Mouse (Mus musculus) bone marrow, adult 2 months (tissue): ENCODE results near the gene Rab15. TPM values are rescaled to one million over a fixed set of nuclear protein-coding genes. Genes with fewer than 3 reads are reported as not detected.

ENCODE experiments used
- H3K27ac ChIP-seq: fragments of 200-500 bp; 2 replicates; pipeline ENCODE4 v1.5.1; 2012; ENCODE audit warnings: low read depth, mild to moderate bottlenecking, control low read depth, inconsistent platforms, low read length; ENCODE audit not compliant: control insufficient read depth, poor library complexity, insufficient read depth
- H3K4me1 ChIP-seq: fragments of 200-500 bp; 2 replicates; pipeline ENCODE4 v1.6.1; 2011; ENCODE audit warnings: low read length; ENCODE audit not compliant: control insufficient read depth, insufficient read depth
- H3K4me3 ChIP-seq: fragments of 200-500 bp; replicated peaks from 2 replicates; pipeline ENCODE3; 2011; ENCODE audit warnings: mild to moderate bottlenecking, low read depth, low read length, control low read depth; ENCODE audit not compliant: control insufficient read depth
- CTCF ChIP-seq: fragments of 200-500 bp; IDR thresholded peaks from 2 replicates; pipeline ENCODE4 v1.5.1; 2011; ENCODE audit warnings: low read length, control low read depth; ENCODE audit not compliant: control insufficient read depth, insufficient read depth
- POLR2A ChIP-seq: fragments of 200-500 bp; IDR thresholded peaks from 2 replicates; pipeline ENCODE4 v1.6.1; 2011; ENCODE audit warnings: low read depth, mild to moderate bottlenecking, control low read depth, low read length, borderline replicate concordance; ENCODE audit not compliant: control insufficient read depth
- WGBS: fragments of 180-500 bp; shearing (Covaris S2); methylation state at CpG from one replicate; pipeline ENCODE4 v1.1.7; 2018; 5-methylcytosine and 5-hydroxymethylcytosine counted together
- polyA plus RNA-seq: library from polyadenylated mRNA; stranded (reverse); fragments of >200 nt; gene quantifications from 2 replicates; pipeline ENCODE4 v1.2.4, GENCODE M21; 2011; ENCODE audit warnings: low replicate concordance; ENCODE audit not compliant: missing spikeins, insufficient read depth, insufficient read length

Rab15 gene
- polyA plus RNA-seq, 1 experiment: 2.4 TPM

DNA sequence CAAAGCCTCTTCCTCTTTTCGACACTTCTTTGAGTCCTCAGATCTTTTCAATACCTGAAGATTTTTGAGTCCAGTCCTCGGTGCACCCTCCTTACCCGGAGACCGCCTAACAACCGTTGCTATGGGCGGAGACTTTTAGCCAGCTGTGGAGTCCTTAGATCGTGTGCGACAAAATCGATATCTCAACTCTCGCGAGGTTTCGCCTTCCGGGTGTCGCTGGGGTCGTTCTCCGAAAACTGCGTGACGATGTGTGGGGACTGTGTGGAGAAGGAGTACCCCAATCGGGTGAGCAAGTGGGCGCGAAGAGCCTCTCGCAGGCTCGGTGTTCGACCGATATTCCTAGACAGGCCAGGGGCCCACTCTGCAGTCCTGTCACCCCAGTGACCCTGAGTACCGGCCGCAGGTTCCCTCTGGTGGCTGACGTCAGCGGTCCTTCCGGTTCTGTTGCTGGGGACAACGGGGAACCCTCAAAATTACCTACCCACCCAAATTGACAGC is 57.3 kb downstream of the Rab15 start, which contains the start of the genes Churc1 and Fntb:
TSS of gene Churc1 (plus strand) at position 185 of the 498 bp plus-strand sequence.
TSS of gene Fntb (plus strand) at position 236 of the 498 bp plus-strand sequence.
- TF ChIP-seq POLR2A (peak; percentile 63; the same call in 1 of the 2 replicates), CTCF (no peak)
- WGBS: under 1% methylated on average over 31 of the region's 31 CpGs
- Histone ChIP-seq H3K27ac (peak within 1 kb of the TSS; percentile 83), H3K4me1 (no peaks in the 10 kb centered on the region; the same call in 1 of the 2 replicates), H3K4me3 (peak within 1 kb of the TSS; percentile 84)

- 33% methylated on average over 14 of the region's 14 CpGs for WGBS
- H3K4me3 ChIP-seq: no peak overlapping the region
- no peak overlapping the region for H3K27ac ChIP-seq
- TF ChIP-seq CTCF (peak; percentile 32; the same call in 1 of the 2 replicates), POLR2A (no peak)
- no peaks in the 10 kb centered on the region for H3K4me1 ChIP-seq
Observed at GRCm38 (mm10) chr12:76752652-76753318, 69.9 kb downstream of the Rab15 start.

DNA sequence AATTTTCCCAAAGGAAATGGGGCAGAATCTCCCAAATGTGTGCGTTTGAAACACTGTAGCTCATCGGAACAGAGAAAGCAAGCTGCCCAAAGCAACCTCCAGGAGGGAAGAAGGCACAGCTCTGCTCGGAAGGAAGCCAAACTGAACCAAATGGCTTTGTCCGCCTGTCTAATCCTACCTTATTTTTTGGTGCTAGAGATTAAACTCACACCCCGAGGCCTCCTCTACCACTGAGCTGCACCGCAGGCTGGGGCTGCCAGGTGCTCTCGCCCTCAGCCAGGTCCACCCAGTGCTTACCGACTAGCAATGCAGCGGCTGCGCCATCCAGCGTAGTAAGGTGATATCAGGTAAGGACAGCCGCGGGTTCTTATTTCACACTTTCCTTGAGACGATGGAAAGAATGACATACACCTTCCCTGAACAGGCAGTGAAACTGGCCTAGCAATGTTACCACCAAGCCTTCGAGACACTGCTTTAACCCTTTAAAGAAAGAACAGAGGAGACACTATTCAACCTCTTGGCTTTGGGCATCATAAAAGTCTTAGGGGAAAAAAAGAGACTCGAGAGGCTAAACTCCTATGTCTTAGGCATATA is 71.7 kb downstream of the Rab15 start:
- 83% methylated on average over 16 of the region's 16 CpGs for WGBS
- TF ChIP-seq POLR2A (no peak), CTCF (no peak)
- Histone ChIP-seq H3K4me1 (no peaks in the 10 kb centered on the region), H3K4me3 (no peak overlapping the region), H3K27ac (no peak overlapping the region)

Other genes with a start within 250 kb of the Rab15 start
- 89.3 and 102 TPM in 2 replicates for gene Sptb, start 112.4 kb downstream of the Rab15 start, polyA plus RNA-seq
- 24.8 and 32.2 TPM in 2 replicates for gene Churc1, start 57.4 kb downstream of the Rab15 start, polyA plus RNA-seq
- 12.5 and 15.7 TPM in 2 replicates for gene Fntb, start 57.3 kb downstream of the Rab15 start, polyA plus RNA-seq
- 1.6 TPM in 1 of 2 replicates, not detected in the other for gene Gpx2, start 27.4 kb downstream of the Rab15 start, polyA plus RNA-seq
- 102 and 151 TPM in 2 replicates for gene Max, start 139.3 kb upstream of the Rab15 start, polyA plus RNA-seq